Mouse (Mus musculus) cerebellum, postnatal 25 days (tissue): Measurements from ENCODE around the gene Sbk3.
"Not testable (repeated sequence)": the region's sequence is repeated elsewhere in the genome, so short reads cannot be mapped to it uniquely, and the experiment has no call there.

Experiments
- DNase-seq, 2 experiments: peaks; one replicate each; pipeline ENCODE4 v3.0.0; 2021; ENCODE audit warnings: mixed read lengths in 2 of 2

The Sbk3 gene

GRCm38 (mm10) chr7:4971068-4971467 lies at the start of gene Sbk3:
TSS of gene Sbk3 (minus strand) at chr7:4971168.
- DNase-seq: no peak

- DNase-seq: no peak
Measured at GRCm38 (mm10) chr7:5020685-5021084, 49.7 kb upstream of the Sbk3 start.

- DNase-seq: peak; percentile 96 to 99
Measured at GRCm38 (mm10) chr7:5020000-5020681, 49.2 kb upstream of the Sbk3 start, which contains the start of the genes Zfp865 and Ccdc106. TSS of gene Zfp865 (plus strand) at chr7:5020376. TSS of gene Ccdc106 (plus strand) at chr7:5020553.

- DNase-seq: not testable (repeated sequence)
Measured at GRCm38 (mm10) chr7:5019576-5019975, 48.6 kb upstream of the Sbk3 start.

- no peak for DNase-seq
Measured at GRCm38 (mm10) chr7:5017931-5018330, 47.0 kb upstream of the Sbk3 start.

- DNase-seq: peak in 1 of 2 experiments; percentile 49
Measured at GRCm38 (mm10) chr7:5017352-5017751, 46.4 kb upstream of the Sbk3 start.

- no peak for DNase-seq
Measured at GRCm38 (mm10) chr7:5016920-5017319, 46.0 kb upstream of the Sbk3 start.

- no peak for DNase-seq
Measured at GRCm38 (mm10) chr7:5016057-5016456, 45.1 kb upstream of the Sbk3 start.

GRCm38 (mm10) chr7:5015118-5016001 lies 44.4 kb upstream of the Sbk3 start, which contains the start of gene Gm44973:
TSS of gene Gm44973 (plus strand) at chr7:5015496.
- peak; percentile 93 to 96 for DNase-seq

GRCm38 (mm10) chr7:5014251-5015117 lies 43.5 kb upstream of the Sbk3 start, which contains the start of the genes Zfp524 and Fiz1:
TSS of gene Zfp524 (plus strand) at chr7:5014415.
TSS of gene Fiz1 (minus strand) at chr7:5014697.
- DNase-seq: peak; percentile 97

GRCm38 (mm10) chr7:5012681-5013513 lies 41.9 kb upstream of the Sbk3 start:
- DNase-seq: no peak

- DNase-seq: no peak
Measured at GRCm38 (mm10) chr7:5008229-5008628, 37.3 kb upstream of the Sbk3 start.

- not testable (repeated sequence) for DNase-seq
Measured at GRCm38 (mm10) chr7:5002876-5003275, 31.9 kb upstream of the Sbk3 start.

- peak in 1 of 2 experiments; percentile 47 for DNase-seq
Measured at GRCm38 (mm10) chr7:4999876-5000275, 28.9 kb upstream of the Sbk3 start.

GRCm38 (mm10) chr7:4996934-4997333 lies 26.0 kb upstream of the Sbk3 start:
- no peak for DNase-seq

GRCm38 (mm10) chr7:4996003-4996895 lies 25.3 kb upstream of the Sbk3 start, which contains the start of gene Zfp579:
TSS of gene Zfp579 (minus strand) at chr7:4996158.
- peak; percentile 98 for DNase-seq

- no peak for DNase-seq
Measured at GRCm38 (mm10) chr7:4995268-4996002, 24.5 kb upstream of the Sbk3 start.

- DNase-seq: peak; percentile 60 to 71
Measured at GRCm38 (mm10) chr7:4993999-4994788, 23.2 kb upstream of the Sbk3 start.
